Mouse (Mus musculus) gastrocnemius, postnatal 4 days (tissue): ENCODE data around the gene Ascl2. TPM values are rescaled to one million over a fixed set of nuclear protein-coding genes. Genes with fewer than 3 reads are reported as not detected.

Experiments
- DNase-seq, 2 experiments: peaks; one replicate each; pipeline ENCODE4 v3.0.0; 2021 to 2022; ENCODE audit warnings: low spot score in 2 of 2, mixed read lengths in 2 of 2
- total RNA-seq, 2 experiments: library from RNA; stranded (reverse); gene quantifications; 2 replicates each; pipeline ENCODE4 v1.2.3; 2021

The Ascl2 gene
- total RNA-seq, 2 experiments from 2014 or later, result 0.22 TPM; not detected in 1

DNA sequence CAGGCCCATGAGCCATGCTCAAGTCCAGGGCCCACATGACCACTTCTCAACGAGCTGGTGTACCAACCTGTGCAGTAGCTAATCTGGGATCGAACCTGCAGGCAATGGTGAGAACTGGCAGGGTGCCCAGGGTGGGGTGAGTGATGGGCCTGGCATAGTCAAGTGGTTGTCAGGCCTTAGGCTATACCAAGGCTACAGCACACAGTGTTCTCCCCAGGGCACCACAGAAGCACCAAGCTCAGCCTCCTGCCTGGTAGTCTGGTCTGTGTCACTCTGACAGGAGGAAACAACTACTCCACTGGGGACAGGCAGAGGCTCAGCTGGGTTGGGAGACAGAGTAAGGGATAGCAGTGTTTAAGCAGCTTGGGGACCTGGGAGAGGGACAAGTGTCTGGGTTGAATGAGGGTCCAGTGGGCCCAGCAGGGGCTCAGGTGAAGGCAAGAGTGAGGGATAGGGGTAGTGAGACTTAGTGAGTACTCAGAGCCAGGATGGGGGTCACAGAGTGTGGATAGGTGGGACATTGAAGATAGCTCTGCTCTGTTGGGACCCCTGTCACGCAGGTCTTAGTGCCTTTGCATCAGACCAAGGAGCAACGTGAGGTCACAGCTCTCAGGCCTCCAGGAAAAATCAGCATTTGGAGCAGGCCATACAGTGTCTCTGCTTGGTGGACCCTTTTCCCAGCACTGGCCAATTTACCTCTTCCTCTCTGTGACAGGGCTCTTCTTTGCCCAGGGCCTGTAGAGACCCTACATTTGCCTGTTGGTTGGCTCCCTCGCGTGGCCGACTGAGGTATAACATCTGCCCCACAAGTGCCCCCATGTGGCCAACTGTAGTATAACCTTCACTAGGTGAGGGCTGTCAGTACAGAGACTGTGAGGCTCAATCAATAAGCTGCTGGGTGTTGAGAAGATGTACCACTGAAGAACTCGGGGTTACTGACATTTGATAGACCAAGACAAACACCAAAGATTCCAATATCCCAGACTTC is 50.1 kb downstream of the Ascl2 start:
- DNase-seq, result peak; percentile 63 to 70

DNA sequence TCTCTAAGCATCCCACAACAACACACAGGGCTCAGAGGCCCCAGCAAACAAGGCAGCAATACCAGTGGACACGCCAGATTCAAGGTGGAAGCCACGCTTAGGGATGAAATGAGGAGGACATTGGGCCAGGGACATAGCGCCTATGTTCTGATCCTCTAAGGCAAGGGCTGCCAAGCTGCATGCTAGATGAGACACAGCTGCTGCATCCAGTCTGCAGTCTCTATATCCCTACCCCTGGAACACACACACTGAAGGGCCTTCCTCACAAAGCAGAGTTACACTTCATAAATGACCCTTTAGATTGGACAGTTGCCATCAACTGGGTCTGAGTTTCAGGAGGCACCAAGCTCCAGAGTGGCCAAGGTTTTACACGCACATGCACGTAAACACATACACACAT is 51.4 kb downstream of the Ascl2 start:
- no peak for DNase-seq

Other genes with a start within 250 kb of the Ascl2 start
- not detected for gene Ins2, start 225.9 kb downstream of the Ascl2 start, total RNA-seq
- gene Th, start 38.1 kb downstream of the Ascl2 start, total RNA-seq, result 1 to 10 TPM in 1 of 2 experiments, under 1 TPM in 1; 0.44 to 1.6 TPM
- under 1 TPM; 0.88 to 0.96 TPM for gene Tspan32, start 35.8 kb upstream of the Ascl2 start, total RNA-seq
- 100 to 1,000 TPM; 347 to 375 TPM for gene Cd81, start 83.5 kb upstream of the Ascl2 start, total RNA-seq
- gene Tssc4, start 100.0 kb upstream of the Ascl2 start, total RNA-seq, result 10 to 100 TPM; 24.5 to 26.8 TPM
- gene Trpm5, start 125.4 kb upstream of the Ascl2 start, total RNA-seq, result 10 to 100 TPM in 1 of 2 experiments, 1 to 10 TPM in 1; 10.0 to 10.3 TPM
- gene Kcnq1, start 137.1 kb upstream of the Ascl2 start, total RNA-seq, result 1 to 10 TPM; 6.0 to 7.7 TPM